Mouse (Mus musculus): ENCODE measurements around the gene Cdc25b. TPM values are rescaled to one million over a fixed set of nuclear protein-coding genes. Genes with fewer than 3 reads are reported as not detected.
A peak's percentile ranks its signal among the peaks of the same experiment; 100 is the strongest.

Cdc25b gene
- total RNA-seq, 1 experiment, result 9.7 TPM

- TF ChIP-seq HCFC1 (IDR thresholded peaks at IDR 0.05; ENCODE audit: borderline replicate concordance, insufficient read depth, low read length), result no peak
- TF ChIP-seq ZNF384 (IDR thresholded peaks at IDR 0.05; ENCODE audit: low read depth, low read length), result no peak
- Histone ChIP-seq H3K4me3 (ENCODE audit: insufficient read depth in 1 of 2, low read depth in 1 of 2, low read length in 2 of 2, poor library complexity in 1 of 2, severe bottlenecking in 1 of 2) (no peak overlapping the region), H3K36me3 (ENCODE audit: control insufficient read depth, insufficient read depth, low read length, poor library complexity, severe bottlenecking) (no peaks in the 10 kb centered on the region), H3K4me1 (ENCODE audit: control insufficient read depth in 2 of 2, insufficient read depth in 2 of 2, low read length in 2 of 2, poor library complexity in 1 of 2) (peaks cover 0 to under 1% of the 10 kb centered on the region in 2 experiments; a peak in 1 of 4 replicates), H3K9ac (ENCODE audit: insufficient read depth, low read depth, low read length, poor library complexity, severe bottlenecking) (no peak overlapping the region), H3K27ac (ENCODE audit: insufficient read depth, low read depth, low read length, poor library complexity, severe bottlenecking) (no peak overlapping the region), H3K9me3 (ENCODE audit: control insufficient read depth, insufficient read depth, low read depth, low read length) (no peaks in the 10 kb centered on the region)
- DNase-seq (ENCODE audit: low read depth, low spot score), result no peak
- in situ Hi-C loops (cut with MboI; ENCODE audit: low sequenced_read_pairs in 2 of 2, unreplicated experiment in 2 of 2), result no loop called here
Observed at GRCm38 (mm10) chr2:131163924-131164323, 22.8 kb upstream of the Cdc25b start.

- Histone ChIP-seq H3K9me3 (ENCODE audit: control insufficient read depth, insufficient read depth, low read depth, low read length) (no peaks in the 10 kb centered on the region), H3K9ac (ENCODE audit: insufficient read depth, low read depth, low read length, poor library complexity, severe bottlenecking) (no peak overlapping the region), H3K4me1 (ENCODE audit: control insufficient read depth in 2 of 2, insufficient read depth in 2 of 2, low read length in 2 of 2, poor library complexity in 1 of 2) (peaks cover 0 to 2% of the 10 kb centered on the region in 2 experiments; a peak in 2 of 4 replicates), H3K4me3 (ENCODE audit: insufficient read depth in 1 of 2, low read depth in 1 of 2, low read length in 2 of 2, poor library complexity in 1 of 2, severe bottlenecking in 1 of 2) (no peak overlapping the region), H3K27ac (ENCODE audit: insufficient read depth, low read depth, low read length, poor library complexity, severe bottlenecking) (no peak overlapping the region), H3K36me3 (ENCODE audit: control insufficient read depth, insufficient read depth, low read length, poor library complexity, severe bottlenecking) (no peaks in the 10 kb centered on the region)
- TF ChIP-seq ZNF384 (IDR thresholded peaks at IDR 0.05; ENCODE audit: low read depth, low read length) (no peak), ZC3H11A (IDR thresholded peaks at IDR 0.05; ENCODE audit: borderline replicate concordance, low read depth, low read length) (no peak), HCFC1 (IDR thresholded peaks at IDR 0.05; ENCODE audit: borderline replicate concordance, insufficient read depth, low read length) (no peak), CHD2 (IDR thresholded peaks at IDR 0.05; ENCODE audit: low read depth, low read length) (no peak), MAFK (IDR thresholded peaks at IDR 0.05; ENCODE audit: insufficient read depth, low read depth, low read length) (no peak)
- no peak for DNase-seq (ENCODE audit: low read depth, low spot score)
- in situ Hi-C loops (cut with MboI; ENCODE audit: low sequenced_read_pairs in 2 of 2, unreplicated experiment in 2 of 2), result no loop called here
Observed at GRCm38 (mm10) chr2:131166172-131166571, 20.6 kb upstream of the Cdc25b start.

DNA sequence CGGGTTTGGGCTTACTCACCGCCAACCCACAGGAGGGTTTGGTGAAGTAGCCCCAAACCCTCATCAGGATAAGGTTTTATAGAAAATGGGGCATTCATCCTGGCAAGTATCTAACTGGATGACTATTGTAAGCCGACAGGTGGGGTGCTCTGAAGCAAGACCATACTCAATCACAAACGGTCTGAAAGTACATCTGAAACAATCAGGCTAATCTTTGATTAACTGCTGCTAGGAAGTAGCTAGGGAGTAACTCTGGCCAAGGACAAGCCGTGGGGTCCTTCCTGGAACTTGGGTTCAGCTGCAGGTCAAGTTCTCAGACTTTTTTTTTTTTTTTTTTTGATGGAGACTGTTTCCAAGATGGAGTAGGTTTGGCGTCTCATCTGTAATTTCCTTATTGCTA lies 18.8 kb upstream of the Cdc25b start:
- Histone ChIP-seq H3K9ac (ENCODE audit: insufficient read depth, low read depth, low read length, poor library complexity, severe bottlenecking) (no peak overlapping the region), H3K4me1 (ENCODE audit: control insufficient read depth in 2 of 2, insufficient read depth in 2 of 2, low read length in 2 of 2, poor library complexity in 1 of 2) (peaks cover 2 to 5% of the 10 kb centered on the region in 2 experiments), H3K36me3 (ENCODE audit: control insufficient read depth, insufficient read depth, low read length, poor library complexity, severe bottlenecking) (no peaks in the 10 kb centered on the region), H3K27ac (ENCODE audit: insufficient read depth, low read depth, low read length, poor library complexity, severe bottlenecking) (no peak overlapping the region), H3K4me3 (ENCODE audit: insufficient read depth in 1 of 2, low read depth in 1 of 2, low read length in 2 of 2, poor library complexity in 1 of 2, severe bottlenecking in 1 of 2) (no peak overlapping the region), H3K9me3 (ENCODE audit: control insufficient read depth, insufficient read depth, low read depth, low read length) (no peaks in the 10 kb centered on the region)
- in situ Hi-C loops (cut with MboI; ENCODE audit: low sequenced_read_pairs in 2 of 2, unreplicated experiment in 2 of 2), result no loop called here
- TF ChIP-seq ZNF384 (IDR thresholded peaks at IDR 0.05; ENCODE audit: low read depth, low read length) (peak; percentile 89), HCFC1 (IDR thresholded peaks at IDR 0.05; ENCODE audit: borderline replicate concordance, insufficient read depth, low read length) (no peak)
- DNase-seq (ENCODE audit: low read depth, low spot score), result no peak

DNA sequence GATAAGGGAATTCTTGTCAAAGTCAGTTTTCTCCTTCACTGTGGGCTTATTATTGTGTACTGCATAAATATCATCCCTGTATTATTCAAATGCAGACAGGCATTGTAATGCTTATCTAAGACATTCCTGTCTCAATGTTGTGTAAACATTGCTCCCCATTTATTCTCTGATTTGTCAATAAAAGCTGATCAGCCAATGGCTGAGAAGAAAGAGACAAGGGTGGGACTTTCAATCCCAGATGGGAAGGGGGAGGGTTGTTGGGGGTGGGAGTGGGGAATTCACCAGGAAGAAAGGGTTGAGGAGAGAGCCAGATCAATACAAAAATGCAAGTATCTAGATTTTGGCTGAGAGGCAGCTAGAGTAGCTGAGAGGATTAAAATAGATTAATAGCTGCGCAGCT lies 17.8 kb upstream of the Cdc25b start:
- Histone ChIP-seq H3K9me3 (ENCODE audit: control insufficient read depth, insufficient read depth, low read depth, low read length) (no peaks in the 10 kb centered on the region), H3K27ac (ENCODE audit: insufficient read depth, low read depth, low read length, poor library complexity, severe bottlenecking) (no peak overlapping the region; the same call in 1 of the 2 replicates), H3K4me1 (ENCODE audit: control insufficient read depth in 2 of 2, insufficient read depth in 2 of 2, low read length in 2 of 2, poor library complexity in 1 of 2) (peaks cover 2 to 5% of the 10 kb centered on the region in 2 experiments), H3K9ac (ENCODE audit: insufficient read depth, low read depth, low read length, poor library complexity, severe bottlenecking) (no peak overlapping the region), H3K4me3 (ENCODE audit: insufficient read depth in 1 of 2, low read depth in 1 of 2, low read length in 2 of 2, poor library complexity in 1 of 2, severe bottlenecking in 1 of 2) (no peak overlapping the region), H3K36me3 (ENCODE audit: control insufficient read depth, insufficient read depth, low read length, poor library complexity, severe bottlenecking) (no peaks in the 10 kb centered on the region)
- no peak for DNase-seq (ENCODE audit: low read depth, low spot score)
- in situ Hi-C loops (cut with MboI; ENCODE audit: low sequenced_read_pairs in 2 of 2, unreplicated experiment in 2 of 2), result no loop called here
- no peak for TF ChIP-seq MAFK (IDR thresholded peaks at IDR 0.05; ENCODE audit: insufficient read depth, low read depth, low read length)
- no peak for TF ChIP-seq ZNF384 (IDR thresholded peaks at IDR 0.05; ENCODE audit: low read depth, low read length)
- no peak for TF ChIP-seq HCFC1 (IDR thresholded peaks at IDR 0.05; ENCODE audit: borderline replicate concordance, insufficient read depth, low read length)
- no peak for TF ChIP-seq CHD2 (IDR thresholded peaks at IDR 0.05; ENCODE audit: low read depth, low read length)
- TF ChIP-seq ZC3H11A (IDR thresholded peaks at IDR 0.05; ENCODE audit: borderline replicate concordance, low read depth, low read length), result no peak

DNA sequence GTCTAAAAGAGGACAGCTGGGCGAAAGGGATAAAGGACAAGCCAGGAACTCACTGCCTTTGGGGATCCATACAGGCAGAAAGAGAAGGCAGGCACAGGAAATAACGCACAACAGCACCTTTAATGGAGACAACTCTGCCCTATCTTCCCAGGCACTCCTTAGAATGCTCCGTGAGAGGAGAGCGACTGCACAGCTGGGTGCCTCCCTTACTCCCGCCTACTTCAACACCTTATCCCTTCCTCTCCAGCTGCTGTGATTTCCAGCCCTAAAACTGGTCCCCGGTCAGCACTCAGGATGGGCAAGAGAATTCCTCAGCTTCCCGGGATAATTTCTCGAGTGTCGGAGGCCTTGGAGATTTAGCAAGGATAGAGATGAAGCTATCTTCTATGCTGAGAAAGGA lies 15.8 kb upstream of the Cdc25b start:
- peaks cover 4 to 9% of the 10 kb centered on the region in 2 experiments for H3K4me1 ChIP-seq (ENCODE audit: control insufficient read depth in 2 of 2, insufficient read depth in 2 of 2, low read length in 2 of 2, poor library complexity in 1 of 2)
- H3K27ac ChIP-seq (ENCODE audit: insufficient read depth, low read depth, low read length, poor library complexity, severe bottlenecking), result no peak overlapping the region
- in situ Hi-C loops (cut with MboI; ENCODE audit: low sequenced_read_pairs in 2 of 2, unreplicated experiment in 2 of 2), result no loop called here
- TF ChIP-seq MAFK (IDR thresholded peaks at IDR 0.05; ENCODE audit: insufficient read depth, low read depth, low read length), result no peak
- no peak for TF ChIP-seq CHD2 (IDR thresholded peaks at IDR 0.05; ENCODE audit: low read depth, low read length)
- no peak for TF ChIP-seq HCFC1 (IDR thresholded peaks at IDR 0.05; ENCODE audit: borderline replicate concordance, insufficient read depth, low read length)
- no peak for TF ChIP-seq ZC3H11A (IDR thresholded peaks at IDR 0.05; ENCODE audit: borderline replicate concordance, low read depth, low read length)
- no peak for TF ChIP-seq ZNF384 (IDR thresholded peaks at IDR 0.05; ENCODE audit: low read depth, low read length)
- peak overlapping the region; percentile 29; the same call in 1 of the 2 replicates for H3K9ac ChIP-seq (ENCODE audit: insufficient read depth, low read depth, low read length, poor library complexity, severe bottlenecking)
- DNase-seq (ENCODE audit: low read depth, low spot score), result no peak
- H3K36me3 ChIP-seq (ENCODE audit: control insufficient read depth, insufficient read depth, low read length, poor library complexity, severe bottlenecking), result no peaks in the 10 kb centered on the region
- peak overlapping the region; percentile 28 to 55 for H3K4me3 ChIP-seq (ENCODE audit: insufficient read depth in 1 of 2, low read depth in 1 of 2, low read length in 2 of 2, poor library complexity in 1 of 2, severe bottlenecking in 1 of 2)
- no peaks in the 10 kb centered on the region for H3K9me3 ChIP-seq (ENCODE audit: control insufficient read depth, insufficient read depth, low read depth, low read length)

All from ES-E14 (cell line).